Mouse (Mus musculus): ENCODE results near the gene Gm9508. TPM values are rescaled to one million over a fixed set of nuclear protein-coding genes. Genes with fewer than 3 reads are reported as not detected.
"Not testable (repeated sequence)": the region's sequence is repeated elsewhere in the genome, so short reads cannot be mapped to it uniquely, and the experiment has no call there.

The Gm9508 gene
- total and polyA plus RNA-seq, 3 experiments: not detected

GRCm38 (mm10) chr10:77709831-77710230 lies 12.8 kb upstream of the Gm9508 start:
- Histone ChIP-seq H3K27me3 (replicated peaks) (peaks cover 63% of the 10 kb centered on the region), H3K4me3 (replicated peaks in 1 of 3; ENCODE audit: low read depth in 2 of 3, low read length in 2 of 3, poor library complexity in 1 of 3) (no peak overlapping the region), H3K36me3 (replicated peaks in 1 of 2; ENCODE audit: control insufficient read depth in 1 of 2, insufficient read depth in 1 of 2, low read length in 1 of 2) (no peaks in the 10 kb centered on the region), H3K4me1 (ENCODE audit: control insufficient read depth in 1 of 2, insufficient read depth in 2 of 2) (no peaks in the 10 kb centered on the region), H3K79me2 (replicated peaks; ENCODE audit: control insufficient read depth, extremely low read depth, insufficient read depth, poor library complexity, severe bottlenecking) (no peaks in the 10 kb centered on the region), H3K9me3 (replicated peaks; ENCODE audit: low read length) (peaks cover 22% of the 10 kb centered on the region), H3K9ac (ENCODE audit: insufficient read depth, low read depth) (no peak overlapping the region), H3K27ac (ENCODE audit: insufficient read depth, low read depth) (no peak overlapping the region), H3K4me2 (ENCODE audit: insufficient read depth, low read depth, poor library complexity, severe bottlenecking) (no peak overlapping the region)
- dilution Hi-C loops (cut with MboI; ENCODE audit: extremely low pct_ligation_motif_present, extremely low pct_unique_long_range_greater_than_20kb, low sequenced_read_pairs): no loop called here
- TF ChIP-seq ZNF384 (IDR thresholded peaks at IDR 0.05; ENCODE audit: low read depth, low read length) (no peak), MEF2A (IDR thresholded peaks at IDR 0.05; ENCODE audit: borderline replicate concordance, low read depth, low read length) (no peak), USF1 (IDR thresholded peaks at IDR 0.05; ENCODE audit: low read depth, low read length) (no peak), TBP (conservative IDR thresholded peaks at IDR 0.05; ENCODE audit: low read depth, low read length) (no peak), CTCF (conservative IDR thresholded peaks at IDR 0.05 in 1 of 2, IDR thresholded peaks at IDR 0.05 in 1 of 2; ENCODE audit: low read depth in 2 of 2, low read length in 2 of 2) (peak in 1 of 2 experiments; percentile 35; a peak in 2 of 4 replicates), SMC3 (IDR thresholded peaks at IDR 0.05; ENCODE audit: low read depth, low read length) (0 out of 2 replicates have a peak, but pooled peaks have one; percentile 8), KAT2A (IDR thresholded peaks at IDR 0.05; ENCODE audit: insufficient replicate concordance, low read length) (no peak), PAX5 (IDR thresholded peaks at IDR 0.05; ENCODE audit: low read length) (no peak), GABPA (IDR thresholded peaks at IDR 0.05; ENCODE audit: insufficient replicate concordance, low read depth, low read length) (no peak), RCOR1 (conservative IDR thresholded peaks at IDR 0.05; ENCODE audit: low read depth, low read length) (no peak), HCFC1 (IDR thresholded peaks at IDR 0.05; ENCODE audit: low read depth, low read length) (no peak), RAD21 (IDR thresholded peaks at IDR 0.05; ENCODE audit: low read depth, low read length) (no peak), MAX (IDR thresholded peaks at IDR 0.05; ENCODE audit: low read length) (no peak)
- in situ Hi-C loops (cut with MboI; ENCODE audit: low pct_ligation_motif_present, low pct_unique_long_range_greater_than_20kb, low sequenced_read_pairs): no loop called here
- DNase-seq (ENCODE audit: extremely low read depth): no peak

- H3K27me3 ChIP-seq (replicated peaks): peaks cover 74% of the 10 kb centered on the region
- no peaks in the 10 kb centered on the region for H3K79me2 ChIP-seq (replicated peaks; ENCODE audit: control insufficient read depth, extremely low read depth, insufficient read depth, poor library complexity, severe bottlenecking)
- H3K4me2 ChIP-seq (ENCODE audit: insufficient read depth, low read depth, poor library complexity, severe bottlenecking): no peak within 1 kb of the TSS
- H3K36me3 ChIP-seq (replicated peaks in 1 of 2; ENCODE audit: control insufficient read depth in 1 of 2, insufficient read depth in 1 of 2, low read length in 1 of 2): no peaks in the 10 kb centered on the region
- peaks cover 34% of the 10 kb centered on the region for H3K9me3 ChIP-seq (replicated peaks; ENCODE audit: low read length)
- H3K4me3 ChIP-seq (replicated peaks in 1 of 3; ENCODE audit: low read depth in 2 of 3, low read length in 2 of 3, poor library complexity in 1 of 3): no peak within 1 kb of the TSS
- no peak for TF ChIP-seq BHLHE40 (IDR thresholded peaks at IDR 0.05; ENCODE audit: low read depth, low read length)
- no peak for TF ChIP-seq SIN3A (IDR thresholded peaks at IDR 0.05; ENCODE audit: low read length)
- TF ChIP-seq GABPA (IDR thresholded peaks at IDR 0.05; ENCODE audit: insufficient replicate concordance, low read depth, low read length): no peak
- TF ChIP-seq ZC3H11A (IDR thresholded peaks at IDR 0.05; ENCODE audit: low read depth, low read length): no peak
- no peak for TF ChIP-seq PAX5 (IDR thresholded peaks at IDR 0.05; ENCODE audit: low read length)
- TF ChIP-seq ZKSCAN1 (IDR thresholded peaks at IDR 0.05; ENCODE audit: borderline replicate concordance, low read depth, low read length): no peak
- TF ChIP-seq MAZ (IDR thresholded peaks at IDR 0.05; ENCODE audit: low read depth, low read length): no peak
- TF ChIP-seq CHD2 (IDR thresholded peaks at IDR 0.05; ENCODE audit: low read length): no peak
- TF ChIP-seq CHD1 (IDR thresholded peaks at IDR 0.05; ENCODE audit: low read depth, low read length): no peak
- no peak for TF ChIP-seq MXI1 (IDR thresholded peaks at IDR 0.05; ENCODE audit: low read depth, low read length)
- no peak for TF ChIP-seq UBTF (IDR thresholded peaks at IDR 0.05; ENCODE audit: low read depth, low read length)
- TF ChIP-seq HCFC1 (IDR thresholded peaks at IDR 0.05; ENCODE audit: low read depth, low read length): no peak
- no peak for TF ChIP-seq USF2 (conservative IDR thresholded peaks at IDR 0.05; ENCODE audit: low read depth, low read length)
- in situ Hi-C loops (cut with MboI; ENCODE audit: low pct_ligation_motif_present, low pct_unique_long_range_greater_than_20kb, low sequenced_read_pairs) (no loop called here), dilution Hi-C loops (cut with MboI; ENCODE audit: extremely low pct_ligation_motif_present, extremely low pct_unique_long_range_greater_than_20kb, low sequenced_read_pairs) (no loop called here)
- no peak within 1 kb of the TSS for H3K9ac ChIP-seq (ENCODE audit: insufficient read depth, low read depth)
- no peaks in the 10 kb centered on the region for H3K4me1 ChIP-seq (ENCODE audit: control insufficient read depth in 1 of 2, insufficient read depth in 2 of 2)
- no peak for DNase-seq (ENCODE audit: extremely low read depth)
- H3K27ac ChIP-seq (ENCODE audit: insufficient read depth, low read depth): no peak within 1 kb of the TSS
These were observed 9.3 kb upstream of the Gm9508 start, which contains the start of gene Gm10272 for GRCm38 (mm10) chr10:77706326-77706725. Gm10272 (plus strand) TSS chr10:77706626.

- DNase-seq (ENCODE audit: extremely low read depth); in situ Hi-C loops (cut with MboI; ENCODE audit: low pct_ligation_motif_present, low pct_unique_long_range_greater_than_20kb, low sequenced_read_pairs); H3K79me2 ChIP-seq (replicated peaks; ENCODE audit: control insufficient read depth, extremely low read depth, insufficient read depth, poor library complexity, severe bottlenecking); H3K27ac ChIP-seq (ENCODE audit: insufficient read depth, low read depth); H3K4me2 ChIP-seq (ENCODE audit: insufficient read depth, low read depth, poor library complexity, severe bottlenecking); H3K36me3 ChIP-seq (replicated peaks in 1 of 2; ENCODE audit: control insufficient read depth in 1 of 2, insufficient read depth in 1 of 2, low read length in 1 of 2); dilution Hi-C loops (cut with MboI; ENCODE audit: extremely low pct_ligation_motif_present, extremely low pct_unique_long_range_greater_than_20kb, low sequenced_read_pairs); H3K9me3 ChIP-seq (replicated peaks; ENCODE audit: low read length); H3K9ac ChIP-seq (ENCODE audit: insufficient read depth, low read depth); H3K4me3 ChIP-seq (replicated peaks in 1 of 3; ENCODE audit: low read depth in 2 of 3, low read length in 2 of 3, poor library complexity in 1 of 3): not testable (repeated sequence)
- Histone ChIP-seq H3K27me3 (replicated peaks) (peaks cover 55% of the 10 kb centered on the region), H3K4me1 (ENCODE audit: control insufficient read depth in 1 of 2, insufficient read depth in 2 of 2) (peaks cover 3 to 28% of the 10 kb centered on the region in 2 experiments; a peak in 3 of 4 replicates)
These were observed 6.7 kb downstream of the Gm9508 start, which contains the start of gene Gm19402 for GRCm38 (mm10) chr10:77690356-77690807. Gm19402 (minus strand) TSS chr10:77690757.
